Mouse (Mus musculus) E14TG2a.4 (cell line): Measurements from ENCODE around the gene Rab3b.

Experiments used
- H3K27me3 ChIP-seq: 2 replicates; pipeline ENCODE4 v1.6.1; 2014; ENCODE audit warnings: low read length, control low read depth; ENCODE audit not compliant: insufficient read depth
- H3K36me3 ChIP-seq: 2 replicates; pipeline ENCODE4 v1.6.1; 2014; ENCODE audit warnings: low read length, control low read depth; ENCODE audit not compliant: insufficient read depth
- H3K4me1 ChIP-seq: replicated peaks from 2 replicates; pipeline ENCODE4 v1.6.1; 2014; ENCODE audit warnings: low read depth, low read length, control low read depth
- H3K4me3 ChIP-seq: replicated peaks from 2 replicates; pipeline ENCODE4 v1.5.1; 2014; ENCODE audit warnings: mild to moderate bottlenecking, low read length
- H3K9me3 ChIP-seq: 2 replicates; pipeline ENCODE4 v1.6.1; 2014; ENCODE audit warnings: low read length, control low read depth
- CTCF ChIP-seq: conservative IDR thresholded peaks from 2 replicates; pipeline ENCODE4 v1.5.1; 2014; ENCODE audit warnings: low read length
- NANOG ChIP-seq: IDR thresholded peaks from 2 replicates; pipeline ENCODE4 v1.6.1; 2014; ENCODE audit warnings: borderline replicate concordance, low read length, mixed read lengths
- POU5F1 ChIP-seq: IDR thresholded peaks from 2 replicates; pipeline ENCODE4 v1.6.1; 2014; ENCODE audit warnings: low read length, borderline replicate concordance

The Rab3b gene

DNA sequence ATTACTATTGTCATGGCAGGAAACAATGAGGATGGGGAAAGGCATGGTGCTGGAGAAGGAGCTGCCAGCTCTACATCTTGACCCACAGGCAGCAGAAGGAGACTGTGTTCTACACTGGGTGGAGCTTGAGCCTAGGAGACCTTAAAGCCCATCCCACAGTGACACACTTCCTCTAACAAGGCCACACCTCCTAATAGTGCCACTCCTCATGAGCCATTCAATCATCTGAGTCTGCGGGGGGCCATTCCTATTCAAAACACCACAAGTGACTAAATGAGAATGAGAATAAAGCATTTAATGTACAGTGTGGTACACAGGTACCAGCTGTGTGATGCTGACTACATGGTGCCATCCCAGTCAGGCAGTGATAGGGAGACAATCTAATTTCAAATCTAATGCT is 71.3 kb downstream of the Rab3b start:
- no peaks in the 10 kb centered on the region for H3K27me3 ChIP-seq
- TF ChIP-seq POU5F1 (no peak), CTCF (no peak), NANOG (no peak)
- H3K4me1 ChIP-seq, result peaks cover 7% of the 10 kb centered on the region; the same call in 1 of the 2 replicates

DNA sequence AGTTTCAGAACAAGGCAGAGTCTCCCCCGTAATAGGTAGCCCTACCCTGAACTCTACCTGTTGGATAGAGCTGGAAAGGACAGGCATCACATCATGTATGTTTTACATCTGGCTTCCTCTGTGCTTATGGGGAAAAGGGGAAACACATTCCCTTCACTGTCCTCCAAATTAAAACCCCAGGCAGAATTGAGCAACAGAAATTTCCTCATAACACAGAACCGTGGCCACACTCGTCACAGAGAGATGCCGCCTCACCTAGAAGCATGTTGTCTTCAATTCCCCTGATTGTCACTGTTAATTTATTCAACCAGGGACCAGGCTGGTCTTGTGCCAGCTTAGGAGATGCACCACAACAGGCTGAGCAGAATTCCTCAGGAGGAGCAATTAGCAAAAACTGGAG is 72.8 kb downstream of the Rab3b start:
- Histone ChIP-seq H3K9me3 (peaks cover 27% of the 10 kb centered on the region), H3K4me1 (peaks cover 7% of the 10 kb centered on the region; the same call in 1 of the 2 replicates), H3K27me3 (no peaks in the 10 kb centered on the region), H3K4me3 (no peak overlapping the region), H3K36me3 (no peaks in the 10 kb centered on the region)
- TF ChIP-seq POU5F1, result no peak

More for the DNA sequence above, 71.3 kb downstream of the Rab3b start:
- Histone ChIP-seq H3K36me3 (no peaks in the 10 kb centered on the region), H3K4me3 (no peak overlapping the region), H3K9me3 (peaks cover 27% of the 10 kb centered on the region)

DNA sequence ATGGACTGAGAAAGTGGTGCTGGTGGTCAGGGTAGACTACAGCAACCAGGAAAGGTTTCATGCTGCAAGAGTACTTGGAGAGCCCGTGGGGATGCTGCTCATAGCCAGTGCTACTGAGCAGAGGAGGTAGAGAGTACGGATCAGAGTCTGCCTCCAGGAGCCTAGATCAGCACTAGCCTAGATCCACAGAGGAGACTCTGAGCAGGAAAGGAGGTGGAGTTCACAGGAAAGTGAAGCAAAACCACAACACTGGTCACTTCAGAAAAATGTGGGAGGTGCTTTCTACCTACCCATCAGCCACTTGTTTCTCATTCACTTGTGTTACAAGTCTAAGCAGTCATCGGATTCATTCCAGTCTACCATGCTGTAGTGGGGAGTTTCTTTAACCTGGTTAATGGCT is 80.8 kb downstream of the Rab3b start:
- TF ChIP-seq NANOG (no peak), CTCF (no peak), POU5F1 (no peak)
- Histone ChIP-seq H3K4me1 (no peaks in the 10 kb centered on the region), H3K36me3 (no peaks in the 10 kb centered on the region), H3K9me3 (no peaks in the 10 kb centered on the region), H3K4me3 (no peak overlapping the region), H3K27me3 (no peaks in the 10 kb centered on the region)

DNA sequence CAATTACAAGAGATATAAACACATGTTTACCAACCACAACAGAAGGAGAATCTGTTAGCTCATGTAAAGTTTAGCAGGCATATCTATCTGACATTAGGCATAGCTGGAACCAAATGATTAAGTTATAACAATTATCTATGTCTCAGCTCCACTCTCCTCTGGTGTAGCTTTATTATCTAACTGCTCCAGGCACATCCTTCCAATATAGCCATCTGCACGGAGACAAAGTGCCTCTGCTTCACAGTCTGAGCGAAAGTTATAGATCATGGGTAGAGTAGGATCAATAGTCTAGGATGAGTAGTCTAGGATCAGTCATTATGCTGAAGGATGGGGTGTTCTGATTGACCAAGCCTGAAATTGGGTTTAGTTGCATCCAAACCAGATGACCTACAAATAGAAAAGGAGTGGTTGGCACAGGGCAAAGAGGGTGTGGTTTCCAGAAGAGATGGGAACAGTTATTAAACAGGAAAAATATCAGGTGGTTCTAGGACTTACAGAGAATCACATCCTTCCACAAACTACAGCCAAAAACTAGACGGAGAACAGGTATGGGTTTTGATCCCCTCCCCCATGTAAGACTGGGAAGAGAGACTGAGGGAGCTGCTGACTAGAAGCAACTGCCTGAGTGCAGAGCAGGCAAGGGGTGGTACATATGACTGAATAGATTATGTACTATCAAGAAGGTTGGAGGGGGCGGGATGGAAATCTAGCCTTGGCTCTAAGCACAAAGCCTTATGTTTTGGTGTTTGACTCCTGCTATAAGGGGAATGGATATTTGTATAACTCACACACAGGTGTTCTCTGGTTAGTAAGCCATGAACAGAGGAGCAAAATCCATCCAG is 82.0 kb downstream of the Rab3b start:
- no peaks in the 10 kb centered on the region for H3K27me3 ChIP-seq
- no peak for TF ChIP-seq NANOG
- no peak for TF ChIP-seq POU5F1
- no peak for TF ChIP-seq CTCF
- H3K4me1 ChIP-seq, result no peaks in the 10 kb centered on the region
- no peak overlapping the region for H3K4me3 ChIP-seq
- H3K36me3 ChIP-seq, result no peaks in the 10 kb centered on the region
- no peaks in the 10 kb centered on the region for H3K9me3 ChIP-seq

DNA sequence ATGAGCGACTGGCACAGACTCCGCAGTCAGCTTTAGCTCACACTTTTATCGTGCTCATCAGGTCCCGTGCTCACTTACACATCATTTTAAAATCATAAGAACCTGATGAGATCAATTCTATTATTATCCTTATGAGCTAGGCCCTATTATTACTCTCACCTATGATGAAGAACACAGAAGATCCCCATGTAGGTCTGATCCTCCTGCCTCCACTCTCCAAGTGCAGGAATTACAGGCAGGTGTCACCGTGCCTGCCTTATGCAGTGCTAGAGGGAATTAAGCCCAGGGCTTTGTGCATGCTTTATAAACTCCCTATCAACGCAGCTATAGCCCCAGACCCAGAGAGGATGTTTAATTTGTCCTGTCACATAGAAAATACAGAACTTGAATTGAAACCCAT is 84.2 kb downstream of the Rab3b start:
- Histone ChIP-seq H3K4me3 (no peak overlapping the region), H3K4me1 (no peaks in the 10 kb centered on the region), H3K27me3 (no peaks in the 10 kb centered on the region), H3K9me3 (no peaks in the 10 kb centered on the region), H3K36me3 (no peaks in the 10 kb centered on the region)
- TF ChIP-seq NANOG (no peak), CTCF (no peak), POU5F1 (no peak)

DNA sequence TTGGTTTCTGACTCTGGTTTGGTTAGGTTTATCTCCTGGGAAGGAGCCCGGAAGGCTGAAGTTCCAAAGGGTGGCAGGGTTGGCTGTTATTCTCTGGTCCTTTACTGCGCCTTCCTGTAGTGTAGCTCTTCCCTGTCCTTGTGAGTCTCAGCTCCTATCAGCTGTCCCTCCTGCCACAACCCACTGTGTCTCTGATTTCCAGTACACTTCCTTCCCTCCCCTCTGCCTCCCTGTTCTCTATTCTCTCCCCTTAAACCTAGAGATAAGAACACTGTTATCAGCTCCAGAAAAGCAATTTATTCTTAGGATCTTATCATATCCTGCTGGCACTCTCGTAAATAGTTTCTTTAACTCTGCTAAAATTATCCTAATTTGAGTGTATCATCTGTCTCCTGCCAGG is 90.7 kb downstream of the Rab3b start:
- Histone ChIP-seq H3K9me3 (no peaks in the 10 kb centered on the region), H3K36me3 (no peaks in the 10 kb centered on the region), H3K4me3 (no peak overlapping the region), H3K4me1 (no peaks in the 10 kb centered on the region), H3K27me3 (no peaks in the 10 kb centered on the region)
- TF ChIP-seq POU5F1 (no peak), CTCF (no peak), NANOG (no peak)

DNA sequence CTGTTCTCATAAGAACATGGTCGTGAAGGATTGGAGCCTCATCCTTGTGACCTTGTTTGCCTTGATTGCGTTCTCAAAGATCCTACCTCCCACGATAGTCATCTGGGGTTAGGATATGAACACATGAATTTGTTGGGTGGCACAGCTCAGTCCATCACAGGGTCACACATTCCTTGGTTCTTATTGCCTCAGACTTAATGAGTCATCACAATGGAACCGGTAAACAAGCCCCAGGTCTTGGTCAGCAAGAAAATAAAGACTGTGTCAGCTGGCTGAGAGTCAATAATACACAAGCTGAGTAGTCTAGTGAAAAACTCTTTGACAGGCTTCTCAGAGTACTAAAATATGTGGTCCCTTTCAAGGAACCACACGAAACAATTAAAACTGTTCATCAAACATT is 92.2 kb downstream of the Rab3b start:
- no peak for TF ChIP-seq NANOG
- TF ChIP-seq POU5F1, result no peak
- no peak for TF ChIP-seq CTCF
- Histone ChIP-seq H3K27me3 (no peaks in the 10 kb centered on the region), H3K36me3 (no peaks in the 10 kb centered on the region), H3K9me3 (no peaks in the 10 kb centered on the region), H3K4me1 (no peaks in the 10 kb centered on the region), H3K4me3 (no peak overlapping the region)

DNA sequence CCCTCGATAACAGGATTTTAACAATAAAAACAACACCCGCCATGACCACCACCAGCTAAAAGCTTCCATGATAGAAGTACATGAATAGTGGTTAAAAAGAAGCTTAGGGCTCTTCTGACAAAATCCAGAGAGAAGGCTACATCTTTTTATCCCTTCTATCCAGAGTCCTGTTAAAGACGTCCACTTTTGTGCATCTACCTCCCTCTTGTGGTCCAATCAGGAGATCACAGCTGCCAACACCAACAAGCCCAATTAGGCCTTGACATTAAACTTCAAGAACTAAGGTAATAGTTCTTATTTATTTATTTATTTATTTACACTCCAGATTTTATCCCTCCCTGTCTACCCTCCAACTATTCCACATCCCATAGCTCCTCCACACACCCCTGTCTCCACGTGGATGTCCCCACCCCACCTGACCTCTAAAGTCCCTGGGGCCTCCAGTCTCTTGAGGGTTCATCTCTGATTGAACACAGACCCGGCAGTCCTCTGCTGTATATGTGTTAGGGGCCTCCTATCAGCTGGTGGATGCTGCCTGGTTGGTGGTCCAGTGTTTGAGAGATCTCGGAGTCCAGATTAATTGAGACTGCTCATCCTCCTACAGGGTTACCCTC is 97.7 kb downstream of the Rab3b start:
- no peaks in the 10 kb centered on the region for H3K36me3 ChIP-seq

DNA sequence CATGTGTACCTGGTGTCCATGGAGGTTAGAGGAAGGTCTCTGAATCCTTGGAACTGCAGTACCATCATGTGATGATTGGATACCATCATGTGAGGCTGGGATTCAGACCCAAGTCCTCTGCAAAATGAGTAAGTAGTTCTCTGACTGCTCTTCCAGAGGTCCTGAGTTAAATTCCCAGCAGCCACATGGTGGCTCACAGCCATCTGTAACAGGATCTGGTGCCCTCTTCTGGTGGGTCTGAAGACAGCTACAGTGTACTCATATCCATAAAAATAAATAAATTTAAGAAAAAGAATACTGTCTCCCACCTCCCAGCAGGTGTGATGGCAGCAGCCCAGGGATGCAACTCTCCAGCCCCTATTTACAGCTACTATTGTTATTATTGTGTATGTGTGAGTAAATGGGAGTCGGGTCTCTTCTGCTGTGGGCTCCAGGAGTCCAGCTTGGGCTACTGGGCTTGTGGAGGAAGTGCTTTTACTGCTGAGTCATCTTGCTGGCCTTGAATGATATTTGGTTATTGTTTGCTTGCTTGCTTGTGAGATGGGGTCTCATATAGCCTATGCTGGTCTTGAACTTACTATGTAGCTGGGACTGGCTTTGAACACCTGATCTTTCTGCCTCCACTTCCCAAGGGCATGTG is 108.1 kb downstream of the Rab3b start:
- Histone ChIP-seq H3K36me3 (no peaks in the 10 kb centered on the region), H3K4me1 (peaks cover 42% of the 10 kb centered on the region), H3K27me3 (peaks cover 7% of the 10 kb centered on the region), H3K4me3 (no peak overlapping the region), H3K9me3 (no peaks in the 10 kb centered on the region)
- TF ChIP-seq POU5F1 (no peak), CTCF (peak; percentile 48)

More for the DNA sequence above, 97.7 kb downstream of the Rab3b start:
- Histone ChIP-seq H3K27me3 (peaks cover 12% of the 10 kb centered on the region), H3K4me3 (no peak overlapping the region), H3K4me1 (peaks cover 2% of the 10 kb centered on the region; the same call in 1 of the 2 replicates), H3K9me3 (no peaks in the 10 kb centered on the region)
- TF ChIP-seq NANOG, result no peak
- peak; percentile 63 for TF ChIP-seq CTCF
